Mouse (Mus musculus): Measurements from ENCODE around the gene Pgrmc2. TPM values are rescaled to one million over a fixed set of nuclear protein-coding genes. Genes with fewer than 3 reads are reported as not detected.

Pgrmc2 gene
- polyA plus RNA-seq, 1 experiment from 2014 or later: 47.6 TPM

DNA sequence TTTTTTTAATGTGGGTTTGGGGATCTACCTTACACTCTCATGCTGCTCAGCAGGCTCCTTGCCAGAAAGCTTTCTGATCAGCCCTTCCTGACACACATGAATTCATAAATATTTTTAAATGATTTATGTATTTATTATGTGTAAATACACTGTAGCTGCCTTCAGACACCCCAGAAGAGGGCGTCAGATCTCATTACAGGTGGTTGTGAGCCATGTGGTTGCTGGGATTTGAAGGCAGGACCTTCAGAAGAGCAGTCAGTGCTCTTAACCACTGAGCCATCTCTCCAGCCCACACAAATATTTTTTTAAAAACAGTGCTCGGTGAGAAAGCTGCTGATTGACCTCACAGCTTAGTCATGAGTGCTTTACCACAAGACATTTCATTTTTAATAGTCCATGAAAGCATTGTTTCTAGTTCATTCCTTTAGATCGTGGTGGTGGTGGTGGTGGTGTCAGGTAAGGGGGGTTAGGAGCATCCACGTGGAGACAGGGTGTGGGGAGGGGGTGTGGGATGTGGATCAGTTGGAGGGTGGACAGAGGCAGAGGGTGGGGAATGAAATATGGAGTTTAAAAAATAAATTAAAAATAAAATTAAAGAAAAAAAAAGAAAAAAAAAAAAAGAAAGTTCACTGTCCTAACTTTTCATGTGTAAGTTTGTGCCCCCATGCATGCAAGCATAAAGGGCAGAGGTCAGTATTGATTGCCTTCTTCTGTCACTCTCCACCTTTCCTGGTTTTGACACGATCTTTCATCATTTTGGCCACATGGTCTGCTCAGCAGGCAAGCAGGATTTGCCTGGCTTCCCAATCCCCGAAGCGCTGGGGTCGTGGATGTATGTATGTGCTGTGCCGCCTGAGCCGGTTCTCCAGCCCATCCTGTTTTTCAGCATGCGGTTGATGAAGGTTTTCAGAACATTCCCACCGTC is 51.3 kb downstream of the Pgrmc2 start:
- no peak for ATAC-seq (ENCODE audit: insufficient number of reproducible peaks, low FRiP score, low TSS enrichment, low read depth)
- H3K4me3 ChIP-seq (replicated peaks): no peak overlapping the region
- no peak overlapping the region for H3K4me2 ChIP-seq (replicated peaks)
- WGBS: 72% methylated on average over 12 of the region's 12 CpGs
- no peak overlapping the region for H3K27ac ChIP-seq (replicated peaks)
- H3K36me3 ChIP-seq: no peaks in the 10 kb centered on the region
- no peaks in the 10 kb centered on the region for H3K27me3 ChIP-seq
- H3K4me1 ChIP-seq: no peaks in the 10 kb centered on the region
- no peak overlapping the region for H3K9ac ChIP-seq
- H3K9me3 ChIP-seq (replicated peaks): no peaks in the 10 kb centered on the region

DNA sequence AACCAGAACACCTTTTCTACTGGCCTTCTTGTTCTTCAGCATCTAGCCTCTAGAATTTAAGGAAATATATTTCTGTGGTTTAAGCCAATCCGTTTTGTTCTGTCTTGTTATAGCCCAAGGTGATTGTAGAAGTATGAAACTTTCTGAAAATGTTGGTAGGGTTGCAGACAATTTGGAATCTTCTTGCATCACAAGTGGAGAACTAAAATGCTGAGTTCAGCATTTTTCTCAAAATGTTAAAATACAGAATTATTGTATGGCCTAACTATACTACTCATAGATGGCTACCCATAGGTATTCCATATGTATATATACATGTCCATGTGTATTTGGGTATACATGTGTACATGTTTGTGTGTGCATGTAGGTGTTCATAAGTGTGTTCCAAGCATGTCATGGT is 52.1 kb downstream of the Pgrmc2 start:
- H3K4me3 ChIP-seq (replicated peaks): no peak overlapping the region
- no peak overlapping the region for H3K9ac ChIP-seq
- WGBS: 66% methylated on average over 1 of the region's 1 CpGs
- H3K36me3 ChIP-seq: no peaks in the 10 kb centered on the region
- no peaks in the 10 kb centered on the region for H3K9me3 ChIP-seq (replicated peaks)
- H3K27ac ChIP-seq (replicated peaks): no peak overlapping the region
- ATAC-seq (ENCODE audit: insufficient number of reproducible peaks, low FRiP score, low TSS enrichment, low read depth): no peak
- no peaks in the 10 kb centered on the region for H3K27me3 ChIP-seq
- no peaks in the 10 kb centered on the region for H3K4me1 ChIP-seq
- no peak overlapping the region for H3K4me2 ChIP-seq (replicated peaks)

DNA sequence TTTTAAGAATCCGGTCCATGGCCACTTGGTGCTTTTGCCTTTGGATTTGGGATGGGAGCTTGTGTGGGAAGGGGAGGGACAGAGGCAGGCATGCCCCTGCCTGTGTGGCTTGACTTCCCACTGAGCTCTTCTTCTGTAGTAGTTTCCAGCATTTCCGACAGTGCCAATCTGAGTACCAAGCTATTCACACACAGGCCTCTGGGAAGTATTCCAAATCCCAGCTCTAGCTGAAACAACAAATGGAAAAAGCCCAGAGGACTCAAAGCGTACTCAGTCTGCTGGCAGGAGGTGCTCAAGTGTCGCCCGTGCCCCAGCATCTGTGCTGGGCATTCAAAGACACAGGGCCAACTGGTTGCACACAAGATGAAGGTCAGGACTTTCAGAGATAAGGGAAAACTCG is 60.9 kb downstream of the Pgrmc2 start:
- H3K27ac ChIP-seq (replicated peaks): no peak overlapping the region
- H3K4me1 ChIP-seq: no peaks in the 10 kb centered on the region
- H3K9me3 ChIP-seq (replicated peaks): no peaks in the 10 kb centered on the region
- H3K9ac ChIP-seq: no peak overlapping the region
- no peak overlapping the region for H3K4me2 ChIP-seq (replicated peaks)
- WGBS: 50% methylated on average over 6 of the region's 6 CpGs
- H3K27me3 ChIP-seq: no peaks in the 10 kb centered on the region
- H3K4me3 ChIP-seq (replicated peaks): no peak overlapping the region
- no peak for ATAC-seq (ENCODE audit: insufficient number of reproducible peaks, low FRiP score, low TSS enrichment, low read depth)
- no peaks in the 10 kb centered on the region for H3K36me3 ChIP-seq

DNA sequence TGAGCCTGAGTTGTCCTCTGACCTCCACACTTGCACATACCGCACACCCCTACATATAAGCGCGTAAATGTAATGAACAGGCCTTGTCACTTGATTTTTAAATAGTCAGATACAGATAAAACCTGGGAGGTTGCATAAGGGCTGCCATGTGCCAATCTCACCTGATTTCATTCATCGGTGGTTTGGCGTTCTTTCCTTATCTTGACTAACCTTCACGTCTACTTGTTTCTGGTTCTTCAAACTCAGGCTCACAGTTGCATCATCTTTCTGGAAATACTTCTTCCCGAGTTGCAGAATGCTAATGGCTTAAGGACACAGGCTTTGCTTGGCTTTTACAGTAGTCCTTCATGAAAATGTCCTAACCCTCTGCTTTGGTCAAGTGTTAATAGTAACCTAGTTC is 62.2 kb downstream of the Pgrmc2 start:
- no peak overlapping the region for H3K4me3 ChIP-seq (replicated peaks)
- H3K9ac ChIP-seq: no peak overlapping the region
- H3K36me3 ChIP-seq: no peaks in the 10 kb centered on the region
- no peak overlapping the region for H3K27ac ChIP-seq (replicated peaks)
- ATAC-seq (ENCODE audit: insufficient number of reproducible peaks, low FRiP score, low TSS enrichment, low read depth): no peak
- H3K4me2 ChIP-seq (replicated peaks): no peak overlapping the region
- no peaks in the 10 kb centered on the region for H3K4me1 ChIP-seq
- no peaks in the 10 kb centered on the region for H3K27me3 ChIP-seq
- WGBS: 87% methylated on average over 7 of the region's 7 CpGs
- H3K9me3 ChIP-seq (replicated peaks): no peaks in the 10 kb centered on the region

DNA sequence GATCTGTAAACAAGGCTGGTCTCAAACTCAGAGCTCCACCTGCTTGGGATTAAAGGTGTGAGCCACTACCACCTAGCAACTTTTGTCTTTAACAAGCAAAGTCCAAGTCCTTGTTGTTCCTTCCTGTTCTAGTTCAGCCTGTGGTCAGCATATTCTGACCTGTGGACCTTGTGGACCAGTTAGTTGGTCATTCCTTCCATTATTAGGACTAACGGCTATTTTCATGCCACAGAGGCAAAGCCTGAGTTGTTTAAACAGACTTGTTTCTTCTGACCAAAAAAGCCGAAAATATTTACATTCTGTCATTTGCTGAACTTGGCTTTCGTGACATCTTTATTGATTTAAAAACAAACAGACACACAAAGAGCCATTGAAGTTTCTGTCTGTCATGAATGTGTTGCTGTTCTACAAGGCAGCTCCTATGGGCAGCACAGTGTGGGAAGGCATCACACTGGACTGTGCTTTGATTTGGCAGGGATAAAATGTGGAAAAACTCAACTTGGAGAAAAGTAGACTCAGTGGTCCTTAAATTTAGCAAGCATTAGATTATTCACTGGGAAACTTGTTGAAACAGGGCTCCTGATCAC is 64.7 kb downstream of the Pgrmc2 start:
- no peak overlapping the region for H3K4me2 ChIP-seq (replicated peaks)
- no peak overlapping the region for H3K27ac ChIP-seq (replicated peaks)
- no peaks in the 10 kb centered on the region for H3K36me3 ChIP-seq
- no peaks in the 10 kb centered on the region for H3K9me3 ChIP-seq (replicated peaks)
- no peaks in the 10 kb centered on the region for H3K4me1 ChIP-seq
- H3K9ac ChIP-seq: no peak overlapping the region
- no peaks in the 10 kb centered on the region for H3K27me3 ChIP-seq
- 78% methylated on average over 3 of the region's 3 CpGs for WGBS
- ATAC-seq (ENCODE audit: insufficient number of reproducible peaks, low FRiP score, low TSS enrichment, low read depth): no peak
- no peak overlapping the region for H3K4me3 ChIP-seq (replicated peaks)

Other genes with a start within 250 kb of the Pgrmc2 start
- gene Mfsd8, start 236.2 kb downstream of the Pgrmc2 start, polyA plus RNA-seq (2015; fragmentation: Nextera tagmentation; extraction: Ambion mirVana): 10.0 and 10.2 TPM in 2 replicates
- 9.1 and 10.3 TPM in 2 replicates for gene Abhd18, start 236.1 kb downstream of the Pgrmc2 start, polyA plus RNA-seq (2015; fragmentation: Nextera tagmentation; extraction: Ambion mirVana)
- gene 1700034I23Rik, start 180.5 kb downstream of the Pgrmc2 start, polyA plus RNA-seq (2015; fragmentation: Nextera tagmentation; extraction: Ambion mirVana): 0.18 and 0.21 TPM in 2 replicates
- gene Larp1b, start 133.2 kb downstream of the Pgrmc2 start, polyA plus RNA-seq (2015; fragmentation: Nextera tagmentation; extraction: Ambion mirVana): 2.2 and 2.7 TPM in 2 replicates

Data from embryonic facial prominence, embryonic 15.5 days (tissue).